Mouse (Mus musculus) layer of hippocampus, adult 8-10 months (tissue): Measurements from ENCODE around the gene Sugt1. TPM values are rescaled to one million over a fixed set of nuclear protein-coding genes. Genes with fewer than 3 reads are reported as not detected.

ENCODE experiments used
- DNase-seq, 2 experiments: peaks; one replicate each; pipeline ENCODE4 v3.0.0; 2022; ENCODE audit warnings: low spot score in 2 of 2
- total RNA-seq, 4 experiments: library from RNA; stranded (reverse); gene quantifications; 2 replicates each; pipeline ENCODE4 v1.2.4; 2022

Gene Sugt1
- total RNA-seq = 10 to 100 TPM; 76.6 to 98.3 (median 84.8) TPM

DNA sequence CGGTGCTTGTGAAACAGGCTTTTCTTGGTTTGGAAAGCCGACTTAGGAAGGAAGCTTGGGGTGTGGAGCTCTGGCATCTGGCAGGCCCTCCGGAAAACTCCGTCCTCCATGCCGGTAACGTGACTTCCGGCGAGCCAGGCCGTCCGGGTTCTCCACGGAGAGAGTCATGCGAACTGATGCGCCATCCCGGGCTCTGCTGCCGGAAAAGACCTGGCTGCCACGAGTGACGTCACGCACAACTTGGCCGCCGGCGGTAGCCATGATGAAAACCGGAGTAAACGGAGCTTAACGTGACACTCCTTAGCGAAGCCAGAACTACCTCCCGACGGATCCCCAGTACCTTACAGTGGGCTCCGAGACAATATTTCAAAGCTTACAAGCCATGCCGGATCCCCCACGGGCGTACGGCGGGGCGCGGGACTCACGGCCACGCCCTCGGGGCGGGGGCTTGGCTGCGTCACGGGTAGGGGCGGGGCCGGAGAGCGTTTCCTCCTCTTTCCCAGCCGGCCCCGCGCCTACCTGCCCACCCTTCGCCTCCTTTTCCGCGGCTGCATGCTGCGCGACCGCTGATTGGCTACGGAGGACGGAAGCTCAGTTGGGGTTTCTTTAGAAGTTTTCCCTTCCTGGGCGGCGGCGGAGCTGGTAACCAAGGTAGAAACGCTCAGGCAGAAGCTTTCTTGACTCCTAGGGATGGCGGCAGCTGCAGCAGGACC lies at the start of gene Sugt1:
TSS of gene Sugt1 (plus strand) at position 553 of the 713 bp plus-strand sequence.
- DNase-seq = peak; percentile 96 to 98

DNA sequence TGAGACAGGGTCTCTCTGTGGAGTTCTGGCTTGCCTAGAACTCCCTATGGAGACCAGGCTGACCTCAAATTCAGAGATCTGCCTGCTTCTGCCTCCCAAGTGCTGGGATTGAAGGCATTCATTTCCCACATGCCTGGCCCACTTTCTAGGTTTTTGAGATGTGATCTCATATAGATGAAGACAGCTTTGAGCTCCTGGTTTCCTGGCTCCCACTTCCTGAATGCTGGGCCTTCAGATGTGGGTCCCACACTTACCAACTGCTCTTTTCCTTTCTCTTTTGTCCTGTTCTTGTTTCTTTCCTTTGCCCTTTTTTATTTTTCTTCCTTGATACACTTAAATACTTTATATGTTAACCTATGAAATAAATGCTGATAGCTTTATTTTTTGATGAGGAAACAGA lies 49.6 kb upstream of the Sugt1 start:
- DNase-seq = no peak

DNA sequence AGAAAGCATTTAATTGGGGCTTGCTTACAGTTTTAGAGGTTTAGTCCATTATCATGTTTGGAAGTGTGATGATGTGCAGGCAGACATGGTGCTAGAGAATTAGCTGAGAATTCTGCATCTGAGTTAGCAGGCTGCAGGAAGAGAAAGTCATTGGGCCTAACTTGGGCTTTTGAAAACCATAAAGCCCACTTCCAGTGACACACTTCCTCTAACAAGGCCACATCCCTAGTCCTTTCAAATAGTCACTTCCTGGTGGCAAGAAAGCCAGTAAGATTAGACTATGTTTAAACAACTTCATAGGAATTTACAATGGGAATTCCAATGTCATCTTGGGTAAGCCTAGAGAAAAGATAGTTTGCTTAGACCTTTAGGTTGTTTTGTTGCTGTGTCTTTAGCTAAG lies 45.9 kb upstream of the Sugt1 start:
- no peak for DNase-seq

DNA sequence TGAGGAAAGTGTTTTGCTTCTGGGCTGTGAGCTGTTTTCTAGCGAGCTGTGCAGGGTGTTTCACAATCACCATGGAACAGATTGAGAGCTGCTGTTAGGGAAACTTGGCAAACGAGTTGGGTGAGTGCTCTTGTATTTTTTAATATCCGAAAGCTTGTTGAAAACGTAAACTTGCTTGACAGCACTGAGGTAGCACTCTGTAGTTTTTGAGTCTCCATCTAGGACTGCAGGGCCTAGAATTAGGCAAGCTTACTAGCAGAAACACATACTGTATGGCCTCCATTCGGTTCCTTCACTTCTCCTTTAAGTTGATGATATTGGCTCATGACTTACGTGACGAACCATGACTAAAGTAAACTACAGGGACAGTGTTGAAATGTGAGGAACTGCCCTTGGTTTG lies 38.1 kb upstream of the Sugt1 start:
- DNase-seq = peak; percentile 40 to 63

DNA sequence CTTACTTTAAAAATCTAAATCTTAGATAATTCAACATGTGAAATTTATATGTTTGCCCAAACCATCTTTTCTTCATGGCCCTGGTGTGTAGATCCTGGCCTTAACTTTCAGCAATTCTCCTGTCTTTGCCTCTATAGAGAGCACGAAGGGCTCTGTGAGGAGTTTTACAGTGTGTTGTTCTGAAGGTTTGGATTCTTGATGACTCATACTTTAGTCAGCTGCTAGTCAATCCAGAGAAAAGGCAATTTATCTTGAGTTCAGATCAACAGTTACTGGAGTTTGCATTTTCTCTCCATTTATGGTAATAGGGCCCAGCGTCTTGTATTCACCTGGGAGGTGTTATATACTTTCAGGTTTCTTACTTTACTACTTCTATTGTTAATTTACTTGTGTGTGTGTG lies 35.6 kb upstream of the Sugt1 start:
- no peak for DNase-seq

DNA sequence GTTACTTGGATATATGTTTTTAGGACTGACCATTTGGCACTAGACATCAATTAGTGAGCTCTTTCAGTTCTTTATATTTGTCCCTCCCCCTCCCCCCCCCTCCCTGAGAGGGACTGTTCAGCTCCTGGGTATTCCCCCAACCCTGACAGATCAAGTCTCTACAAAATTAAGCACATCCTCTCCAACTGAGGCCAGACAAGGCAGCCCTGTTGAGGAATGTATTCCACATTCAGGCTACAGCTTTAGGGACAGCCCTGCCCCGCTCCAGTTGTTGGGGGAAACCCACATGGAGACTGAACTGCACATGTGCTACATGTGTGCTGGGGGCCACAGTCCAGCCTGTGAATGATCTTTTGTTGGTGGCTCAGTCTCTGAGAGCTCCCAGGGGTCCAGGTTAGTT lies 34.6 kb upstream of the Sugt1 start:
- no peak for DNase-seq

DNA sequence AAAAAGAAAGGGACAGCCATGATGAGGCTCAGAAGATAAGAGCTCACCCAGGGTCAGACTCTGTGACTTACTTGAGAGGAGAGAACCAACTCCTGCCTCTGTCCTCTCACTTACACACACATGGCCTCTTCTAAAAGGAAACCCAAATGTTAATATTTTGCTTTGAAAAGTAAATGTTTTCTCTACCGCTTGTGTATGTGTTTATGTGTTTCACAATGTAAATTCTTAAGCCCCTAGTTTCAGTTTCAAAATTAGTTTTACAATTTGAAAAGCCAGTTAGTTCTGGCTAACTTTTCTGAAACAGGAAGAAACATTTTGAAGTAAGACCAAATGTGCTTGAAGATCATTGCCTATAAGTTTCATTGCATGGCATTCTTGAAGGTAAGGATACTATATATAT lies 29.7 kb upstream of the Sugt1 start:
- DNase-seq = no peak

DNA sequence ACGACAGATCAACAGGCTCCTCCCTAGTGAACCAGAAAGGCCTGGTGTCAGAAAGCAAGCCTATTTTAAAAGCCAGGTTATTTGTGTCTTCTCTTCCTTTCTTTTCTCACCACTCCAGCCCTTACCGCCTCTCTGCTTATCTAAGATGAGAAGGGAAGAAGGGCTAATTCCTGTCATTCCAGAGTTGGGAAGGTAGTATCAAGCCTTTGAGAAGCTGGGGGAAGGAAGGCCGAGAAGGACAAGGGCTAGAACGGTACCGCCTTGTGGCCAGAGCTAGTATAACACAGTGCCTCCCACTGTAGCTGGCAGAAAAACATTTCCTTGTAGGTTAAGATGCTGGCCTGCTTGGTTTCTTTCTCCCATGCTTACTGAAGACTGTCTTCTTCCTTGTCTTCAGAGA lies 24.7 kb upstream of the Sugt1 start:
- peak in 1 of 2 experiments; percentile 17 for DNase-seq

DNA sequence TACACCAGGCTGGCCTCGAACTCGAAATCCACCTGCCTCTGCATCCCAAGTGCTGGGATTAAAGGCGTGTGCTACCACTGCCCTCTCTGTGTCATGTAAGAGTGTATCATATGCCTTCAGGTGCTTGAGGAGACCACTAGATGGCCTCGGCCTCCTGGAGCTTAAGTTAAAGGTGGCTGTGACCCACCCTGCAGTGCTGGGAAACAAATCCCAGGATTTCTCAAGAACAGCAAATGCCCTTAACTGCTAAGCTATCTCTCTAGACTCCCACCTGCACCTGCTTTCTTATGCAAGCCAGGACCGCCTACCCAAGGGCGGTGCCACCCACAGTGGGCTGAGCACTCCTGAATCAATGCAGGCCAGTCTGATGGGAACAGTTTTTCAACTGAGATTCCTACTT lies 22.7 kb upstream of the Sugt1 start:
- DNase-seq = no peak

DNA sequence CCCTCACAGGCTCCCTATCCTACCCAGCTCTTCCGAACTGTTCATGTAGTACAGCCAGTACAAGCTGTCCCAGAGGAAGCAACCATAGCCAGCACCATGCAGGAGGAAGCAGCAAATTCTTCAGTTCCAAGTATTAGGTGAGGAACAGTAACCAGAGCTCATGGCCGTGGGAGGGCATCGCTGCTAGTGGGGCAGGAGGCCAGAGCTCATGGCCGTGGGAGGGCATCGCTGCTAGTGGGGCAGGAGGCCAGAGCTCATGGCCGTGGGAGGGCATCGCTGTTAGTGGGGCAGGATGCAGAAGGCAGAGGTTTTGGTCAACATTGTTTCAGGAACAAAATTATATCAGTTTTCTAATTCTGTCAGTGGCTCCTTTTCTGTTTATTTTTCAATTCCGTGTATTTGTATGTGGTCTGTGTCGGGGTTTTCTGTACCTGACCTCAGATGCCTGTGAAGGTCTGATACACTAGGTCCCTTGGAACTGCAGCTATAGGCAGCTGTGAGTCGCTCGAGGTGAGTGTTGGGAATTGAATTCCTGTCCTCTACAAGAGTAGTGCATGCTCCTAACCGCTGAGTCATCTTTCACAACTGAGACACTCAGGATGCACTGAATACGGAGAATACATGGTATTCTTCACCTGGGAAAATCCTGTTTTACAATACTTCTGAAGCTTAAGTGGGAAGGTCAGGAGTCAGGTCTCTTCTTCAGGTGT lies 13.9 kb upstream of the Sugt1 start:
- no peak for DNase-seq

DNA sequence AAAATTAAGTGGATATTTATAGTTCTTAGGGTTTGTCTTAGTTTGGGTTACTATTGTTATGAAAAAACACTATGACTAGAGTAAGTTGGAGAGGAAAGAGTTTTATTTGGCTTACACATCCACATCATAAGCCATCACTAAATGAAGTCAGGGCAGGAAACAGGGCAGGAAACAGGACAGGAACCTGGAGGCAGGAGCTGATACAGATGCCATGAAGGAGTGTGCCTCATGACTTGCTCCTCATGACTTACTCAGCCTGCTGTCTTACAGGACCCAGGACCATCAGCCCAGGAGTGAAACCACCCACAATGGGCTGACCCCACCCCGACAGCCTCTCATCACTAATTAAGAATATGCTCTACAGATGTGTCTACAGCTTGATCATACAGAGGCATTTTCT lies 13.1 kb upstream of the Sugt1 start:
- DNase-seq = no peak

DNA sequence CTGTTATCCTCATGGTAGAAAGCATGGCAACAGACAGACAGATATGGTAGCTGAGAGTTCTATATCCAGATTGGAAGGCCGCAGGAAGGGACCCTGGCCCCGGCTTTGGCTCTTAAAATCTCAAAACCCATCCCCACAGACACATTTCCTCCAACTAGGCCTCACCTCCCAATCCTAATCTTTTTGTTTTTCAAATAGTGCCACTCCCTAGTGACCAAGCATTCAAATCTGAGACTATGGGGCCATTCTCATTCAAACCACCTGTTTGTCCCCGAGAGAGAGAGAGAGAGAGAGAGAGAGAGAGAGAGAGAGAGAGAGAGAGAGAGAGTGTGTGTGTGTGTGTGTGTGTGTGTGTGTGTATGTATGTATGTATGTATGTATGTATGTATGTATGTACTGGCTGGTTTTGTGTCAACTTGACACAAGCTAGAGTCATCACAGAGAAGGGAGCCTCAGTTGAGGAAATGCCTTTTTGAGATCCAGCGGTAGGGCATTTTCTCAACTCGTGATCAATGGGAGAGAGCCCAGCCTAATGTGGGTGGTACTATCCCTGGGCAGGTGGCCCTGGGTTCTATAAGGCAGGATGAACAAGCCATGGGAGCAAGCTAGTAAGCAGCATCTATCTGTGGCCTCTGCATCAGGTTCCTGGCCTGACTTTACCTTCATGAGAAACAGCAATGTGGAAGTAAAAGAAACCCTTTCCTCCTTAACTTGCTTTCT lies 3.8 kb upstream of the Sugt1 start:
- DNase-seq = no peak

DNA sequence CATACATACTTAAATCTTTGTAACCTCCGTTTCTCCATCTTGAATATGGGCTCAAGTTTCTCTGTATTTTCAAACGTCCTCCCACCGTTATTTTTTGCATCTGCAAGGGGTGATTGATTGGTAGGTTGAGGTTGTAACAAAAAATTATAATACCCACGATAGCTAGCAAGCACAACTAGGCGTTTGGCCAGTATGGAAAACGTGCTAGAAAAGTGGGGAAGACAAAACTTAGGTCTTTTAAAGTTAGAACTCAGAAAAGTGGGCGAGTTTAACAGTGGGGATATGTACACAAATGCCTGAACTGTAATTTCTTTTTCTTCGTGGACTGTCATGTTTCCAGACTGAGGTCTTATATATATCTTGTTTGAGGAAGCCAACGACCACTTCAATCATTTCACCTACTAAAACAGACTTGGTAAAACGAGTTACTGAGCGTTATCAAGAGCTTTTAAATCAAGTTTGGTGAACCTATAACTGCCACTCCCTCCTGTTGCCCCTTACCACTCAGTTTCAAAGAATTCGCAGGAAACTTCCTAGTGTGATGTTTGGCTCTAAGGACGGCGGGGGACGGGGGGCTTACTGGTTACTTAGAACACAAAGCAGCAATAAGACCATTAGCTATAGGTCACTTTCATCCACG lies 872 bp upstream of the Sugt1 start:
- no peak for DNase-seq

DNA sequence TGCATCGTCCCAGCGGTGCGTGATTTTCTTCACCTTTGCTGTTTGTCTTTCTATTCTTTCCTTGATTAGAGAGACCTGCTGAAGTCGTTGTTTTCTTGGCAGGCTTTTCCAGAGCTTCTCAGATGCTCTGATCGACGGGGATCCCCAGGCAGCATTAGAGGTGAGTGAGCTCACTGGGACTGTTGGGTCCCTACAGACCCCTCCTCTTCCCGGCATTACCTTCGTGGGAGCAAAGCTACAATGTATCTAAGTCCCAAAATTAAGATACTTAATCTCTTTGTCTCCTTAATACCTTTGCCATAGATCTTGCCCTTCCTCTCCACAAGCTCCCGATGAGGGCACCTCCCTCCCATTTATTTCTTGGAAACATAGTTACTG lies 350 bp downstream of the Sugt1 start:
- no peak for DNase-seq

DNA sequence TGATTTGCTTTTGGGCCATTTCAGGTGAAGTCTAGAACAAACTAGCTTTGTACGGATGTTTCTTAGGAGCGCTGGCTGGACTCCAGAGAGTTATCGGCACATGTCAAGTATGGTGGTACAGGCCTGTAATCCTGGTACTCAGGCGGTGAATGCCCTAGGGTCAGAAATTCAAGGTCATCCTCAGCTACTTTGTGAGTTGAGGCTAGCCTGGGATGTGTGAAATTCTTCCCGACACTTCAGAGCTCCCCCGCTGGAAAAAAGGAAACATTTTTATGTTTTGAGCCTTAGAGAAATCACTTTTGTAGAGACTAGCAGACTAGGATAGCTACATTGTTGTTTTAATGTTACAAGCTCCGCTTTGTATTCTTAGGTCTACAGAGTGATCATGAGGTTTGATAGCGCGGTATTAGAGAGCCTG lies 1.1 kb downstream of the Sugt1 start:
- no peak for DNase-seq

DNA sequence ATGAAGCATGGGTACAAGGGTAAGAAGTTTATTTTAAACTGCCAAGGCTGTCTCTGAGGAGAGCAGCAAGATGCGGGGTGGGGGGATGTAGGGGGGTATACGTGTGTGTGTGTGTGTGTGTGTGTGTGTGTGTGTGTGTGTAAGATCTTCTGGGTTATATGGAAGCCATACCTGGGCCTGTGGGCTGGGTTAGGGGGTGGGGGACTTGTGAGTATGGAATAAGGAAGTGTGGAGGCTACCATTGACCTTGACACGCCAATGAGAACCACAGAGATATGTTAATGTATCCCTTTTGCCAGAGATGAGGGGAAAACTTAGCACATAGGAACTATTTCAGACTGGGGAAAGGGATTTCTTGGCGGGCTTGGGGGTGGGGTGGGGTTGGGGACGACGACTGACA lies 1.9 kb downstream of the Sugt1 start:
- no peak for DNase-seq

DNA sequence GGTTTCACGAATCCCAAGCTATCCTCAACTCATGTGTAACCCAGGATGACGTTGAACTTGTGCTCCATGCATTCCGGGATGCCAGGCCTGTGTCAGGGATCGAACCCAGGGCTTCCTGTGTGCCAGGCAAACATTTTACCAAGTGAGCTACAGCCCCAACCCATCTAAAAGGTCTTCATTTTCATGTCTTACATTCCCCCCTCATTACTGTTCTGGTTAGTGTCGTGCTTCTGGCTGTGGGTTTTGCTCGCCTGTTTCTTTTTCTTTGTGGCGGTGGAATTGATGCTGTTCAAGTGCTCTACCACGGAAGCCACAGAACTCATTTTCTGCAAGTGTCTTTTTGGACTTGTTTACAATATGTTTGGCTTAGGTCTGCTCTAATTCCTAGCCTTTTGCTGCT lies 3.4 kb downstream of the Sugt1 start:
- DNase-seq = no peak

DNA sequence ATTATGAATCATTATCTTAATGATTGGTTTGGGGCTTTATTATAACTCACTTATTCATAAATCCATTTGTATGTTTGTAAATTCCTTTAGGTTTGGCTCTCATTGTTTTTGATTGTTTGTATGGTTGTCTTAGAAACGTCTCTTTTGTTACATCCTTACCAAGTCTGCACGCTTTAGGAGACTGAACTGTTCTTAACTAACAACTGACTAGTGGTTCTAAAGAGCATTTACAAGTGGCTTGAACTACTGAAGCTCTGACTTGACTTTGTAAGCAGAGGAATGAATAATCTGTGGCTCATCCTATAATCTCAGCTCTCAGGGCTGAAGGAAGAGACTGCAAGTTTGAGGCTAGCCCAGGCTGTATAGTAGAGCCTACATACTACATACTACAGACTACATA lies 4.1 kb downstream of the Sugt1 start:
- DNase-seq = no peak

DNA sequence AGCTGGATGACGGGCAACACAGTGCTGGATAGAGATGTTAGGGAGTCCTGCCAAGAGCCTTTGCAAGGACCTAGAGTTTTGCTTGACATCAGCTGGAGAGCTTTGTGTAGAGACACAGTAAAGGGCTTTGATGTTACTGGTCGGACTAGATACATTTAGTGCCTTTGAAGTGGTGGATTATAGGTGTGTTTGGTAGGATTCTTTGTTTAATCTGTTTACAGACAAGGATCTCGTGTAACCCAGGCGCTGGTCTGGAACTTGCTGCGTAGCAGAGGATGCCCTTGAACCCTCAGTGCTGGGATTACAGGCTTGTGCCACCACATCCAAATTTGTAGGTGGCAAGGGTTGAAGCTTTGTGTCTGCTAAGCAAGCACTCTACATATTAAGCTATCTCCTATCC lies 6.6 kb downstream of the Sugt1 start:
- DNase-seq = no peak

DNA sequence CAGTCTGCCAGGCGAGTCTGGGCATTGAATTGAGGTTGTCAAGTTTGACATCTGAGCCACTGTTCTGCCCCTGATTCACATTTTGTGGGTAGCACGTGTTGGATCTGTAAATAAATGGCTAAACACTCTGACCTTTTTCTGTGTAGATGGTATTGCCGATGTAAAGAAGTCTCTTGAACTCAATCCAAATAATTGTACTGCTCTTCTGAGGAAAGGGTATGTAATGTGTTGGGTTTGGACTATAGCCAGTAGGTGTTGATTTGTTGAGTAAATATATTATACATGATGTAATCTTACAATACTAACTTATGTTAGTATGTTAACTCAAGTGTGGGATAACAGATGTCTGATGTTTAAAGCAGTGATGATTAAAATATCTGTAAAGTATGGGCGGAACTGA lies 9.1 kb downstream of the Sugt1 start:
- no peak for DNase-seq

DNA sequence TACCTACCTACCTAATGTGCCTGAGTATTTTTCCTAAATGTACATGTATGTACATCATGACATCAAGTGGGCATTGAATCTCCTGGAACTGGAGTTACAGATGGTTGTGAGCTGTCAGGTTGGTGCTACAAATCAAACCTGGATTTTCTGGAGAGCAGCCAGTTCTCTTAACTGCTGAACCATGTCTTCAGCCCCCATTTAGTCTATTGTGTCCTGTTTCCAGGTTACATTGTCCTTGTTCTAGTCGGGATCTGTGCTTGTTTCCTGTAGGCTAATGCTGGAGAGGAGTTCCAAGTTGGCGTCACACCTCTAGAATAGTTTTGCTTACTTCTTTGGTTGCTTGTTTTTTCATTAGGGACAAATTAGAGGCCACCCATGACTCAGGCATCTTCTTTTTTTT lies 18.4 kb downstream of the Sugt1 start:
- DNase-seq = no peak

DNA sequence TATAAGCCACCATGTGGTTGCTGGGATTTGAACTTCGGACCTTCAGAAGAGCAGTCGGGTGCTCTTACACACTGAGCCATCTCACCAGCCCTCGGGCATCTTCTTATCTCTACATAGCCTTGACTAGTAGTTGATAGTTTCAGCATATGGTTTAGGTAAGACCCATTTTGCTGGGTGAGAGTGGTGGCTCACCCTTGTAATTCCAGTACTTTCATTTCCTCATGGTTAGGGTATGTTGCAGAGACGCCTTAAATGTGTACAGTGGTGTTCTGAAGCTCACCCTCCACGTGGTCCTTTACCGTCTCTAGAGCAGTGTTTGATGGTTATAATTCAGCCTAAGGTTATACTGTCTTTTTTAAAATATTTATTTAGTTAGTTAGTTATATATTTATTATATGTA lies 18.9 kb downstream of the Sugt1 start:
- DNase-seq = no peak
